Comparison of ENCODE assay signal across 17 mouse cellular contexts in the genomic region with DNA sequence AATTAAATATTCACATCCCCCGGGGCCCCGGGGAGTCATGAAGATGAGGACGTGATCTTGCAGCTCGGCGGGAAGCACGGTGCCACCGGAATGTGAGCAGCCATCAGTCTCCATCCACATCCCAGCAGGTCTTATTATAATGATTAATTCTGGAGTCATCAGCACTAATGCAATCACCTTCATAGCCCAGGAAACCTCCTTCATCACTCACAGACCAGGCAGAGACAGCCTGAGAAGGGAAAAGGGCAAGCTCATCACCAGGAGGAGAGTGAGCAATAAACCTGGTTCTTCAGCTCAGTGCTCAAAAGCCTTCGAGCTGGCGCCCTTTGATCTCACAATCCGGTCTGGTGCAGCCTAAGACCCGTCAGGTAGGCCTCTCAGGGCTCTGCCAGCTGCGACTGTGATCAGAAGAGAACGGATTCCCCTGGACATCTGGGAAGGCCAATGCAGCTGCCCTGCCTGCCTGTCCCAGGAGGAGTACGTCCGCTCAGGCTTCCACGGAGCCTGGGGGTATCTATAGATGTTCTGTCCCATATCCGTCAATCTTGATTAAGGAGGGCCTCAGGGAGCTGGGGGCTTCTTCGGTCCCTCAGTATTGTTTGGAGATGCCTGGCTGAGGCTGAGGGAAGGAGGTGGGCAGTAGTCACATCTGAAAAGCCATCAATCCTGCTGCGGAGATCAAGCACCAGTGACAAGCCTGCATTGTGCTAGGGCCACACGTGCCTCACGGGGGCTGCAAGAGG. TPM values are rescaled to one million over a fixed set of nuclear protein-coding genes. Genes with fewer than 3 reads are reported as not detected.
A peak's percentile ranks its signal among the peaks of the same experiment; 100 is the strongest.
DNase-seq lines count a peak whose midpoint lies in the region; ATAC-seq and TF ChIP-seq lines count a peak whose summit lies in the region.
"Had no signal": no experiment of that assay in that cellular context is flagged by ENCODE, and none has a peak within 500 bp of the region (broad histone marks: within the 10 kb centered on the region; RNA-seq: fewer than 3 reads in every experiment).

No protein-coding gene starts in this region.

- H3K4me1 ChIP-seq in hindbrain, embryonic 13.5 days (replicated peaks) = peaks cover 49% of the 10 kb centered on the region
- peaks cover 9% of the 10 kb centered on the region for H3K4me1 ChIP-seq in midbrain, embryonic 14.5 days (ENCODE audit: control insufficient read depth, insufficient read depth, low read length)
- H3K4me1 ChIP-seq in lung, postnatal 0 days (ENCODE audit: insufficient read depth, low read depth, low read length) = no peaks in the 10 kb centered on the region
- H3K4me1 ChIP-seq: stomach, embryonic 15.5 days had no signal

- DNase-seq in MN1 (ENCODE audit: low spot score) (peak; percentile 20), ZHBTc4 (ENCODE audit: low read depth, low spot score) (peak; percentile 18)
- peak; percentile 61 for DNase-seq in midbrain, embryonic 14.5 days
- DNase-seq in gastrocnemius, postnatal 36 days = no peak
- no peak for DNase-seq in adrenal gland, postnatal 10 days
- no peak for DNase-seq in lung, postnatal 0 days (ENCODE audit: low spot score)
- DNase-seq in left cerebral cortex, postnatal 14 days (ENCODE audit: low spot score in 2 of 2) = no peak
- DNase-seq: cerebellum, postnatal 36 days; heart, adult 11 months; layer of hippocampus, postnatal 36 days; lung, postnatal 14 days; right cerebral cortex, postnatal 14 days had no signal

- ATAC-seq in hindbrain, embryonic 13.5 days (ENCODE audit: low FRiP score) = peak; percentile 78
- ATAC-seq in midbrain, embryonic 14.5 days (ENCODE audit: low FRiP score, low TSS enrichment) = peak; percentile 20; the same call in 1 of the 2 replicates
- ATAC-seq in lung, postnatal 0 days = no peak

- no peak overlapping the region for H3K4me3 ChIP-seq in hindbrain, embryonic 13.5 days
- no peak overlapping the region for H3K4me3 ChIP-seq in midbrain, embryonic 14.5 days (replicated peaks; ENCODE audit: low read depth, low read length)
- no peak overlapping the region for H3K4me3 ChIP-seq in lung, postnatal 0 days (ENCODE audit: low read depth, low read length)
- H3K4me3 ChIP-seq: myocyte; stomach, embryonic 15.5 days had no signal

- TF ChIP-seq EP300 in lung, postnatal 0 days (IDR thresholded peaks at IDR 0.05) = no peak

- H3K36me3 ChIP-seq in hindbrain, embryonic 13.5 days = no peaks in the 10 kb centered on the region
- H3K36me3 ChIP-seq in midbrain, embryonic 14.5 days (ENCODE audit: control insufficient read depth, insufficient read depth, low read length) = no peaks in the 10 kb centered on the region
- H3K36me3 ChIP-seq in lung, postnatal 0 days (ENCODE audit: insufficient read depth, low read length) = no peaks in the 10 kb centered on the region
- H3K36me3 ChIP-seq: stomach, embryonic 15.5 days had no signal

- peaks cover 6% of the 10 kb centered on the region; the same call in 1 of the 2 replicates for H3K27me3 ChIP-seq in hindbrain, embryonic 13.5 days
- no peaks in the 10 kb centered on the region for H3K27me3 ChIP-seq in midbrain, embryonic 14.5 days (ENCODE audit: control insufficient read depth, insufficient read depth, low read length)
- H3K27me3 ChIP-seq in lung, postnatal 0 days (replicated peaks; ENCODE audit: insufficient read depth, low read length) = 0 out of 2 replicates have a peak, but pooled peaks cover 2% of the 10 kb centered on the region

- peak overlapping the region; percentile 19 for H3K4me2 ChIP-seq in hindbrain, embryonic 13.5 days
- H3K4me2 ChIP-seq in midbrain, embryonic 14.5 days (ENCODE audit: low read length) = peak overlapping the region; percentile 11; the same call in 1 of the 2 replicates
- no peak overlapping the region for H3K4me2 ChIP-seq in lung, postnatal 0 days (replicated peaks; ENCODE audit: low read depth, low read length)
- H3K4me2 ChIP-seq: stomach, embryonic 15.5 days had no signal

- 0 out of 2 replicates have a peak, but pooled peaks cover 3% of the 10 kb centered on the region for H3K9me3 ChIP-seq in hindbrain, embryonic 13.5 days
- no peaks in the 10 kb centered on the region for H3K9me3 ChIP-seq in midbrain, embryonic 14.5 days (ENCODE audit: control insufficient read depth, low read length)
- H3K9me3 ChIP-seq in lung, postnatal 0 days (ENCODE audit: low read length) = no peaks in the 10 kb centered on the region
- H3K9me3 ChIP-seq: stomach, embryonic 15.5 days had no signal

- WGBS in hindbrain, embryonic 13.5 days = 9% methylated on average over 21 of the region's 21 CpGs
- 22% methylated on average over 21 of the region's 21 CpGs for WGBS in midbrain, embryonic 14.5 days
- 24% methylated on average over 21 of the region's 21 CpGs for WGBS in lung, postnatal 0 days

- H3K9ac ChIP-seq in hindbrain, embryonic 13.5 days = no peak overlapping the region
- H3K9ac ChIP-seq in midbrain, embryonic 14.5 days (replicated peaks; ENCODE audit: low read length) = no peak overlapping the region
- no peak overlapping the region for H3K9ac ChIP-seq in lung, postnatal 0 days (replicated peaks; ENCODE audit: low read depth)
- H3K9ac ChIP-seq: stomach, embryonic 15.5 days had no signal

- TF ChIP-seq CTCF in lung, postnatal 0 days (IDR thresholded peaks at IDR 0.05) = no peak

- peak overlapping the region; percentile 80 for H3K27ac ChIP-seq in hindbrain, embryonic 13.5 days
- peak overlapping the region; percentile 60; the same call in 1 of the 2 replicates for H3K27ac ChIP-seq in midbrain, embryonic 14.5 days (replicated peaks; ENCODE audit: low read depth, low read length)
- no peak overlapping the region for H3K27ac ChIP-seq in lung, postnatal 0 days (ENCODE audit: low read length)
- H3K27ac ChIP-seq: stomach, embryonic 15.5 days had no signal

- intact Hi-C loops in gastrocnemius, postnatal 36 days (cut with DNase I) = no loop called here
- intact Hi-C loops in left cerebral cortex, postnatal 14 days (cut with DNase I) = no loop called here

RNA-seq across cellular contexts. Expression of gene Crabp1, which starts 12.2 kb away (rescaled TPM):
- polyA plus RNA-seq in hindbrain, embryonic 13.5 days (2015; fragmentation: Nextera tagmentation; extraction: Ambion mirVana) = 368 and 389 TPM in 2 replicates
- polyA plus RNA-seq in midbrain, embryonic 14.5 days (2014; fragmentation: Nextera tagmentation; extraction: Ambion mirVana) = 34.8 and 35.1 TPM in 2 replicates
- total RNA-seq in gastrocnemius, postnatal 36 days (2021) = under 1 TPM in 1 of 2 experiments, not detected in 1; 0.79 TPM
- 1 to 10 TPM; 3.9 to 5.9 TPM for total RNA-seq in adrenal gland, postnatal 10 days (2021)
- 2.0 and 2.6 TPM in 2 replicates for polyA plus RNA-seq in lung, postnatal 0 days (2015; fragmentation: Nextera tagmentation; extraction: Ambion mirVana)
- 1 to 10 TPM; 2.5 to 3.2 TPM for total RNA-seq in left cerebral cortex, postnatal 14 days (2021)
- total RNA-seq: hematopoietic stem cell, adult 5-6 weeks; liver, adult 2 months had no signal
- polyA plus RNA-seq: liver, adult 2 months had no signal

RNA-seq across cellular contexts. Expression of gene Wdr61, which starts 18.1 kb away (rescaled TPM):
- polyA plus RNA-seq in hindbrain, embryonic 13.5 days (2015; fragmentation: Nextera tagmentation; extraction: Ambion mirVana) = 110 and 112 TPM in 2 replicates
- 111 and 114 TPM in 2 replicates for polyA plus RNA-seq in midbrain, embryonic 14.5 days (2014; fragmentation: Nextera tagmentation; extraction: Ambion mirVana)
- 10 to 100 TPM; 17.9 to 18.2 TPM for total RNA-seq in gastrocnemius, postnatal 36 days (2021)
- total RNA-seq in adrenal gland, postnatal 10 days (2021) = 10 to 100 TPM; 74.9 to 78.8 TPM
- polyA plus RNA-seq in lung, postnatal 0 days (2015; fragmentation: Nextera tagmentation; extraction: Ambion mirVana) = 116 and 126 TPM in 2 replicates
- total RNA-seq in left cerebral cortex, postnatal 14 days (2021) = 10 to 100 TPM; 52.9 to 54.3 TPM

RNA-seq across cellular contexts. Expression of gene Dnaja4, which starts 53.7 kb away (rescaled TPM):
- polyA plus RNA-seq in hindbrain, embryonic 13.5 days (2015; fragmentation: Nextera tagmentation; extraction: Ambion mirVana) = 4.8 and 7.2 TPM in 2 replicates
- 5.0 TPM in 2 replicates for polyA plus RNA-seq in midbrain, embryonic 14.5 days (2014; fragmentation: Nextera tagmentation; extraction: Ambion mirVana)
- 10 to 100 TPM; 52.8 to 57.2 TPM for total RNA-seq in gastrocnemius, postnatal 36 days (2021)
- total RNA-seq in adrenal gland, postnatal 10 days (2021) = 10 to 100 TPM in 1 of 2 experiments, 1 to 10 TPM in 1; 10.0 to 16.7 TPM
- polyA plus RNA-seq in lung, postnatal 0 days (2015; fragmentation: Nextera tagmentation; extraction: Ambion mirVana) = 15.2 and 17.7 TPM in 2 replicates
- 10 to 100 TPM; 23.9 to 24.4 TPM for total RNA-seq in left cerebral cortex, postnatal 14 days (2021)

Comparison
In these comparisons a context has a peak if more than half of its experiments do, and no peak if none do; other contexts are left out.
1. DNase-seq: peak in MN1 (single experiment), ZHBTc4 (single experiment) and midbrain, embryonic 14.5 days (single experiment); none in gastrocnemius, postnatal 36 days (0 of 2), adrenal gland, postnatal 10 days (single experiment), lung, postnatal 0 days (single experiment) and left cerebral cortex, postnatal 14 days (0 of 2).